Mouse (Mus musculus) small intestine, adult 2 months (tissue): ENCODE measurements around the gene Fam227a. TPM values are rescaled to one million over a fixed set of nuclear protein-coding genes. Genes with fewer than 3 reads are reported as not detected.

Source experiments
- H3K27ac ChIP-seq: fragments of 200-500 bp; 2 replicates; pipeline ENCODE4 v1.5.1; 2012; ENCODE audit warnings: low read depth, low read length, control low read depth, inconsistent platforms; ENCODE audit not compliant: insufficient read depth
- H3K27me3 ChIP-seq: fragments of 200-500 bp; 2 replicates; pipeline ENCODE4 v1.6.1; 2012; ENCODE audit warnings: mild to moderate bottlenecking, moderate library complexity, low read length, inconsistent platforms; ENCODE audit not compliant: control insufficient read depth, insufficient read depth
- H3K36me3 ChIP-seq: fragments of 200-500 bp; 2 replicates; pipeline ENCODE4 v1.6.1; 2012; ENCODE audit warnings: mild to moderate bottlenecking, low read length, control low read depth, inconsistent platforms; ENCODE audit not compliant: control insufficient read depth, insufficient read depth
- H3K4me1 ChIP-seq: fragments of 200-500 bp; 2 replicates; pipeline ENCODE4 v1.6.1; 2012; ENCODE audit warnings: low read length, inconsistent platforms, mixed read lengths; ENCODE audit not compliant: control insufficient read depth, insufficient read depth, insufficient read length
- H3K4me3 ChIP-seq: fragments of 200-500 bp; 2 replicates; pipeline ENCODE4 v1.5.1; 2012; ENCODE audit warnings: low read depth, mild to moderate bottlenecking, control low read depth, inconsistent platforms, low read length, moderate library complexity
- CTCF ChIP-seq: fragments of 200-500 bp; IDR thresholded peaks from 2 replicates; pipeline ENCODE4 v1.5.1; 2012; ENCODE audit warnings: low read depth, mild to moderate bottlenecking, control low read depth, inconsistent platforms, low read length, moderate library complexity, mixed read lengths; ENCODE audit not compliant: insufficient replicate concordance, insufficient read length; ENCODE audit errors: extremely low read depth
- POLR2A ChIP-seq: fragments of 200-500 bp; IDR thresholded peaks from 2 replicates; pipeline ENCODE4 v1.6.1; 2012; ENCODE audit warnings: low read depth, mild to moderate bottlenecking, control low read depth, inconsistent platforms, low read length, moderate library complexity
- WGBS: fragments of 180-500 bp; shearing (Covaris S2); methylation state at CpG from one replicate; pipeline ENCODE4 v1.1.7; 2018; 5-methylcytosine and 5-hydroxymethylcytosine counted together
- polyA plus RNA-seq: library from polyadenylated mRNA; depleted of rRNA; stranded (reverse); fragments of >200 nt; gene quantifications from 2 replicates; pipeline ENCODE4 v1.2.3, GENCODE M21; 2012; rRNA removed

Gene Fam227a
- 0.06 and 0.25 TPM in 2 replicates for polyA plus RNA-seq

- H3K27ac ChIP-seq: peak within 1 kb of the TSS; percentile 92
- H3K4me3 ChIP-seq: peak within 1 kb of the TSS; percentile 69
- H3K36me3 ChIP-seq: no peaks in the 10 kb centered on the region
- no peak for TF ChIP-seq CTCF
- peak; percentile 73; the same call in 1 of the 2 replicates for TF ChIP-seq POLR2A
- WGBS: under 1% methylated on average over 55 of the region's 55 CpGs
- no peaks in the 10 kb centered on the region for H3K27me3 ChIP-seq
- peaks cover 3% of the 10 kb centered on the region; the same call in 1 of the 2 replicates for H3K4me1 ChIP-seq
Observed at GRCm38 (mm10) chr15:79658531-79659375, at the start of gene Fam227a, which contains the start of gene Cby1. Fam227a (minus strand) TSS chr15:79658956. Cby1 (plus strand) TSS chr15:79659199.

GRCm38 (mm10) chr15:79708229-79708822 lies 49.6 kb upstream of the Fam227a start:
- Histone ChIP-seq H3K27ac (no peak overlapping the region), H3K36me3 (peaks cover 46% of the 10 kb centered on the region), H3K27me3 (no peaks in the 10 kb centered on the region), H3K4me3 (no peak overlapping the region), H3K4me1 (no peaks in the 10 kb centered on the region)
- TF ChIP-seq CTCF (no peak), POLR2A (no peak)
- 93% methylated on average over 5 of the region's 5 CpGs for WGBS

GRCm38 (mm10) chr15:79706603-79707214 lies 48.0 kb upstream of the Fam227a start:
- no peaks in the 10 kb centered on the region for H3K27me3 ChIP-seq
- no peak overlapping the region for H3K27ac ChIP-seq
- H3K36me3 ChIP-seq: peaks cover 33% of the 10 kb centered on the region
- WGBS: 86% methylated on average over 17 of the region's 17 CpGs
- no peaks in the 10 kb centered on the region for H3K4me1 ChIP-seq
- no peak for TF ChIP-seq CTCF
- TF ChIP-seq POLR2A: no peak
- H3K4me3 ChIP-seq: no peak overlapping the region

GRCm38 (mm10) chr15:79697558-79698187 lies 38.9 kb upstream of the Fam227a start:
- Histone ChIP-seq H3K27ac (peak overlapping the region; percentile 28; the same call in 1 of the 2 replicates), H3K4me1 (peaks cover 11% of the 10 kb centered on the region; the same call in 1 of the 2 replicates), H3K4me3 (no peak overlapping the region), H3K27me3 (no peaks in the 10 kb centered on the region), H3K36me3 (peaks cover 2% of the 10 kb centered on the region; the same call in 1 of the 2 replicates)
- TF ChIP-seq CTCF: no peak
- TF ChIP-seq POLR2A: no peak
- 64% methylated on average over 9 of the region's 9 CpGs for WGBS

- peak overlapping the region; percentile 28 for H3K27ac ChIP-seq
Observed at GRCm38 (mm10) chr15:79697011-79697410, 38.3 kb upstream of the Fam227a start.

GRCm38 (mm10) chr15:79696508-79696907 lies 37.8 kb upstream of the Fam227a start:
- no peak overlapping the region for H3K27ac ChIP-seq
- WGBS: 87% methylated on average over 2 of the region's 2 CpGs
- H3K36me3 ChIP-seq: peaks cover 2% of the 10 kb centered on the region; the same call in 1 of the 2 replicates
- no peaks in the 10 kb centered on the region for H3K27me3 ChIP-seq
- H3K4me1 ChIP-seq: peaks cover 15% of the 10 kb centered on the region; the same call in 1 of the 2 replicates
- TF ChIP-seq CTCF (no peak), POLR2A (no peak)
- no peak overlapping the region for H3K4me3 ChIP-seq

More at GRCm38 (mm10) chr15:79697011-79697410, 38.3 kb upstream of the Fam227a start:
- 55% methylated on average over 6 of the region's 6 CpGs for WGBS
- H3K4me3 ChIP-seq: no peak overlapping the region
- H3K27me3 ChIP-seq: no peaks in the 10 kb centered on the region
- peaks cover 2% of the 10 kb centered on the region; the same call in 1 of the 2 replicates for H3K36me3 ChIP-seq
- peaks cover 15% of the 10 kb centered on the region; the same call in 1 of the 2 replicates for H3K4me1 ChIP-seq
- TF ChIP-seq POLR2A (no peak), CTCF (no peak)
